In the genomic region with DNA sequence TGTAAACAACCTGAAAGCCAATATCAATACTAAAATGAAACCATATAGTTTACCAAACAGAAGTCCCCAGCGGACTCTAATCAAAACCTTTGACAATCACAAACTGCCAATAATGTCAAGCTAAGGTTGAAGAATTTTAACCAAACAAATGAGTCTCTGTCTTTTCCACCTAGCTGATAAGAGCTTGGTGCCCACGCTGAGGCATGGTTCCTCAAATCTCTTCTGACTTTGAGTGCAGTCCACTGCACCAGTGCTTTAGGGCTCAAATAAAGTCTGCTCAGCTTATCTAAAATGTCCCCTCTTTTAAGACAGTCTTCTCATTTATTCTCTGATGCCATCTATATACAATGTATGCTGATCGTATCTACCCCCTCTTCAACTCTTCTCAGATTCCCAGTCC, we compare ENCODE assay signal across 24 mouse cellular contexts.
DNase-seq lines count a peak whose midpoint lies in the region; ATAC-seq and TF ChIP-seq lines count a peak whose summit lies in the region.
"Had no signal": no experiment of that assay in that cellular context is flagged by ENCODE, and none has a peak within 500 bp of the region (broad histone marks: within the 10 kb centered on the region; RNA-seq: fewer than 3 reads in every experiment).

No protein-coding gene starts in this region.

- H3K4me1 ChIP-seq in liver, adult 2 months (ENCODE audit: control insufficient read depth, insufficient read depth, low read length), result no peaks in the 10 kb centered on the region
- peaks cover 7% of the 10 kb centered on the region in 2 experiments for H3K4me1 ChIP-seq in MEL (ENCODE audit: control insufficient read depth in 1 of 2, insufficient read depth in 2 of 2, low read length in 2 of 2)

- no peak overlapping the region for H3K9ac ChIP-seq in liver, adult 2 months (ENCODE audit: low read depth, low read length)
- no peak overlapping the region for H3K9ac ChIP-seq in MEL (ENCODE audit: control insufficient read depth, low read depth, low read length, poor library complexity, severe bottlenecking)

- H3K36me3 ChIP-seq in liver, adult 2 months (ENCODE audit: control insufficient read depth, insufficient read depth, low read length), result peaks cover 3% of the 10 kb centered on the region
- H3K36me3 ChIP-seq in MEL (ENCODE audit: control insufficient read depth in 1 of 2, insufficient read depth in 2 of 2, low read length in 2 of 2), result peaks cover 0 to 11% of the 10 kb centered on the region in 2 experiments; a peak in 2 of 4 replicates
- no peaks in the 10 kb centered on the region for H3K36me3 ChIP-seq in splenic B cell, adult 2 months (ENCODE audit: control insufficient read depth, insufficient read depth, low read length, poor library complexity, severe bottlenecking)

- no peak for TF ChIP-seq CTCF in liver, adult 2 months (IDR thresholded peaks at IDR 0.05; ENCODE audit: low read depth, low read length)
- TF ChIP-seq CTCF in MEL (IDR thresholded peaks at IDR 0.05 in 2 of 3, conservative IDR thresholded peaks at IDR 0.05 in 1 of 3; ENCODE audit: control insufficient read depth in 1 of 3, insufficient read depth in 1 of 3, low read depth in 2 of 3, low read length in 3 of 3, poor library complexity in 1 of 3, severe bottlenecking in 1 of 3), result no peak

- no peaks in the 10 kb centered on the region for H3K9me3 ChIP-seq in MEL (replicated peaks; ENCODE audit: insufficient read depth, low read length)
- H3K9me3 ChIP-seq: G1E had no signal

- ATAC-seq in megakaryocyte, adult 5-6 weeks (ENCODE audit: poor library complexity, severe bottlenecking), result no peak
- ATAC-seq: activated CD4-positive, CD25-positive, alpha-beta regulatory T cell, adult 4 months; CD4-positive, CD25-positive, alpha-beta regulatory T cell, adult 4 months; Patski had no signal

- H3K4me3 ChIP-seq in liver, adult 2 months (ENCODE audit: insufficient read depth, low read depth, low read length), result no peak overlapping the region
- no peak overlapping the region for H3K4me3 ChIP-seq in MEL (ENCODE audit: control insufficient read depth in 1 of 2, insufficient read depth in 1 of 2, low read depth in 2 of 2, low read length in 2 of 2)

- peak; percentile 40 for DNase-seq in liver, adult 2 months (ENCODE audit: extremely low read depth, low read depth, low spot score)
- no peak for DNase-seq in liver
- peak; percentile 69 for DNase-seq in A20 (ENCODE audit: low read depth, low spot score)
- DNase-seq in MEL (ENCODE audit: low read depth, low spot score), result peak; percentile 25
- peak; percentile 11 for DNase-seq in splenic B cell, adult 2 months (ENCODE audit: low read depth, low spot score)
- no peak for DNase-seq in spleen, adult 12 weeks (ENCODE audit: low spot score)
- DNase-seq in heart, postnatal 36 days, result no peak
- DNase-seq: adrenal gland, adult 2 months; adrenal gland, adult 8-10 months; adrenal gland, postnatal 10 days; adrenal gland, postnatal 14 days; adrenal gland, postnatal 25 days; adrenal gland, postnatal 36 days; B cell, adult 2 months; cerebellum, adult 11 months; cerebellum, adult 11-12 months; cerebellum, adult 18-20 months; cerebellum, adult 2 months had no signal

- intact Hi-C loops in heart, postnatal 36 days (cut with DNase I), result no loop called here

- TF ChIP-seq RAD21 in MEL (IDR thresholded peaks at IDR 0.05; ENCODE audit: low read depth, low read length), result no peak

- TF ChIP-seq EP300 in MEL (IDR thresholded peaks at IDR 0.05; ENCODE audit: low read depth in 1 of 2, low read length in 2 of 2), result no peak; a peak in 1 of 4 replicates

- TF ChIP-seq POLR2A in liver, adult 2 months (IDR thresholded peaks at IDR 0.05; ENCODE audit: extremely low read depth, insufficient read depth, low read length), result no peak
- no peak for TF ChIP-seq POLR2A in MEL (IDR thresholded peaks at IDR 0.05; ENCODE audit: control insufficient read depth in 1 of 2, insufficient read depth in 1 of 2, low read depth in 1 of 2, low read length in 2 of 2, poor library complexity in 1 of 2)

- 40% methylated on average over 3 of the region's 3 CpGs for WGBS in liver, adult 2 months

- no peak overlapping the region for H3K27ac ChIP-seq in liver, adult 2 months (replicated peaks; ENCODE audit: insufficient read depth, low read depth, low read length)
- no peak overlapping the region for H3K27ac ChIP-seq in MEL (ENCODE audit: control insufficient read depth, low read depth, low read length)

- no peaks in the 10 kb centered on the region for H3K79me2 ChIP-seq in liver, adult 2 months (ENCODE audit: control insufficient read depth, insufficient read depth, low read length)
- no peaks in the 10 kb centered on the region for H3K79me2 ChIP-seq in MEL (ENCODE audit: control insufficient read depth, insufficient read depth, low read length, poor library complexity)

- no peaks in the 10 kb centered on the region for H3K27me3 ChIP-seq in liver, adult 2 months (ENCODE audit: control insufficient read depth, insufficient read depth, low read length)
- H3K27me3 ChIP-seq in MEL (ENCODE audit: control insufficient read depth in 1 of 2, insufficient read depth in 2 of 2, low read length in 2 of 2), result no peaks in the 10 kb centered on the region
- no peaks in the 10 kb centered on the region for H3K27me3 ChIP-seq in splenic B cell, adult 2 months (ENCODE audit: control insufficient read depth, insufficient read depth, low read length, poor library complexity, severe bottlenecking)
- H3K27me3 ChIP-seq: CH12.LX, Patski had no signal

TF ChIP-seq in MEL, 35 proteins besides CTCF, POLR2A, EP300 and RAD21:
- TF ChIP-seq NELFE (IDR thresholded peaks at IDR 0.05; ENCODE audit: low read depth, low read length), result no peak
- TF ChIP-seq TCF12 (IDR thresholded peaks at IDR 0.05; ENCODE audit: low read depth, low read length), result no peak
- peak; percentile 63; the same call in 1 of the 2 replicates for TF ChIP-seq RCOR1 (IDR thresholded peaks at IDR 0.05; ENCODE audit: low read depth, low read length)
- no peak for TF ChIP-seq ZC3H11A (IDR thresholded peaks at IDR 0.05; ENCODE audit: low read depth, low read length)
- TF ChIP-seq TBP (IDR thresholded peaks at IDR 0.05; ENCODE audit: low read depth, low read length), result no peak
- no peak for TF ChIP-seq MYC (IDR thresholded peaks at IDR 0.05; ENCODE audit: low read depth, low read length)
- TF ChIP-seq MXI1 (IDR thresholded peaks at IDR 0.05; ENCODE audit: low read depth, low read length), result no peak
- no peak for TF ChIP-seq MEF2A (IDR thresholded peaks at IDR 0.05; ENCODE audit: extremely low read depth, insufficient replicate concordance, low read depth, low read length, poor library complexity, severe bottlenecking)
TF ChIP-seq in MEL: peak in this region for 1.

Comparison
In these comparisons a context has a peak if more than half of its experiments do, and no peak if none do; other contexts are left out.
1. DNase-seq: peak in liver, adult 2 months (single experiment), A20 (single experiment), MEL (single experiment) and splenic B cell, adult 2 months (single experiment); none in liver (single experiment), spleen, adult 12 weeks (single experiment) and heart, postnatal 36 days (0 of 2).